Mouse (Mus musculus) lung, adult 2 months (tissue): ENCODE measurements around the gene Mtch1. TPM values are rescaled to one million over a fixed set of nuclear protein-coding genes. Genes with fewer than 3 reads are reported as not detected.
"Not testable (repeated sequence)": the region's sequence is repeated elsewhere in the genome, so short reads cannot be mapped to it uniquely, and the experiment has no call there.

Source experiments
- DNase-seq: peaks from one replicate; pipeline ENCODE4 v3.0.0; 2022
- H3K4me1 ChIP-seq: fragments of 200-500 bp; 2 replicates; pipeline ENCODE4 v1.6.1; 2011; ENCODE audit warnings: low read length; ENCODE audit not compliant: control insufficient read depth, insufficient read depth
- H3K4me3 ChIP-seq: fragments of 200-500 bp; replicated peaks from 2 replicates; pipeline ENCODE3; 2011; ENCODE audit warnings: low read depth, mild to moderate bottlenecking, control low read depth, low read length; ENCODE audit errors: extremely low read depth
- CTCF ChIP-seq: fragments of 200-500 bp; IDR thresholded peaks from 2 replicates; pipeline ENCODE4 v1.5.1; 2011; ENCODE audit warnings: mild to moderate bottlenecking, low read length, control low read depth; ENCODE audit not compliant: insufficient read depth
- POLR2A ChIP-seq: fragments of 200-500 bp; IDR thresholded peaks from 2 replicates; pipeline ENCODE4 v1.6.1; 2011; ENCODE audit warnings: low read depth, mild to moderate bottlenecking, control low read depth, low read length, borderline replicate concordance; ENCODE audit errors: extremely low read depth
- WGBS: fragments of 180-500 bp; shearing (Covaris S2); methylation state at CpG from one replicate; pipeline ENCODE4 v1.1.7; 2018; 5-methylcytosine and 5-hydroxymethylcytosine counted together
- polyA plus RNA-seq: library from polyadenylated mRNA; depleted of rRNA; stranded (reverse); fragments of >200 nt; gene quantifications from 2 replicates; pipeline ENCODE4 v1.2.3, GENCODE M21; 2012

Mtch1 gene
- polyA plus RNA-seq, 1 experiment = 456 TPM

- Histone ChIP-seq H3K4me1 (no peaks in the 10 kb centered on the region), H3K4me3 (no peak overlapping the region)
- no peak for DNase-seq
- no peak for TF ChIP-seq CTCF
- TF ChIP-seq POLR2A = no peak
- WGBS = 84% methylated on average over 3 of the region's 3 CpGs
Measured at GRCm38 (mm10) chr17:29323625-29324024, 24.1 kb downstream of the Mtch1 start.

- TF ChIP-seq POLR2A (peak; percentile 31; the same call in 1 of the 2 replicates), CTCF (no peak)
- DNase-seq = peak; percentile 84
- no peak overlapping the region for H3K4me3 ChIP-seq
- 47% methylated on average over 18 of the region's 18 CpGs for whole genome bisulfite sequencing
- H3K4me1 ChIP-seq = no peaks in the 10 kb centered on the region
Measured at GRCm38 (mm10) chr17:29322603-29322962, 25.2 kb downstream of the Mtch1 start.

- Histone ChIP-seq H3K4me3 (no peak overlapping the region), H3K4me1 (no peaks in the 10 kb centered on the region)
- DNase-seq = no peak
- TF ChIP-seq POLR2A (no peak), CTCF (no peak)
- 55% methylated on average over 41 of the region's 41 CpGs for WGBS
Measured at GRCm38 (mm10) chr17:29321765-29322602, 25.8 kb downstream of the Mtch1 start.

GRCm38 (mm10) chr17:29319881-29320639, 27.7 kb downstream of the Mtch1 start:
- WGBS = 48% methylated on average over 8 of the region's 8 CpGs
- DNase-seq = no peak
- Histone ChIP-seq H3K4me3 (no peak overlapping the region), H3K4me1 (no peaks in the 10 kb centered on the region)
- TF ChIP-seq CTCF (no peak), POLR2A (no peak)

GRCm38 (mm10) chr17:29319476-29319875, 28.3 kb downstream of the Mtch1 start:
- DNase-seq = no peak
- Histone ChIP-seq H3K4me3 (no peak overlapping the region), H3K4me1 (no peaks in the 10 kb centered on the region)
- WGBS = 82% methylated on average over 7 of the region's 7 CpGs
- TF ChIP-seq CTCF (no peak), POLR2A (no peak)

- Histone ChIP-seq H3K4me1 (no peaks in the 10 kb centered on the region), H3K4me3 (no peak overlapping the region)
- no peak for TF ChIP-seq CTCF
- no peak for DNase-seq
- WGBS = 69% methylated on average over 6 of the region's 6 CpGs
Measured at GRCm38 (mm10) chr17:29318731-29319250, 28.9 kb downstream of the Mtch1 start.

GRCm38 (mm10) chr17:29317380-29317779, 30.4 kb downstream of the Mtch1 start, which contains the start of gene Pi16:
TSS of gene Pi16 (plus strand) at chr17:29317680.
- 86% methylated on average over 3 of the region's 3 CpGs for WGBS
- not testable (repeated sequence) for H3K4me1 ChIP-seq, DNase-seq, H3K4me3 ChIP-seq

GRCm38 (mm10) chr17:29316891-29317290, 30.8 kb downstream of the Mtch1 start:
- no peak for DNase-seq
- Histone ChIP-seq H3K4me3 (no peak overlapping the region), H3K4me1 (no peaks in the 10 kb centered on the region)
- 78% methylated on average over 3 of the region's 3 CpGs for WGBS
- TF ChIP-seq CTCF (no peak), POLR2A (no peak)

GRCm38 (mm10) chr17:29315672-29316465, 31.9 kb downstream of the Mtch1 start:
- 44% methylated on average over 9 of the region's 9 CpGs for WGBS
- no peaks in the 10 kb centered on the region for H3K4me1 ChIP-seq
- no peak for DNase-seq

More at GRCm38 (mm10) chr17:29315672-29316465, 31.9 kb downstream of the Mtch1 start:
- TF ChIP-seq POLR2A (no peak), CTCF (no peak)
- no peak overlapping the region for H3K4me3 ChIP-seq
